Mouse (Mus musculus) left cerebral cortex, postnatal 10 days (tissue): ENCODE measurements around the gene Gpr18. TPM values are rescaled to one million over a fixed set of nuclear protein-coding genes. Genes with fewer than 3 reads are reported as not detected.

ENCODE experiments used
- DNase-seq, 2 experiments: peaks; one replicate each; pipeline ENCODE4 v3.0.0; 2021 to 2022; ENCODE audit warnings: low spot score in 2 of 2, mixed read lengths in 1 of 2; ENCODE audit errors: extremely low spot score in 1 of 2
- intact Hi-C: fragments of 180-260 bp; cut with DNase I; formaldehyde crosslinking; loops from one replicate; pipeline ENCODE4 v1.15.1; 2025
- total RNA-seq, 2 experiments: library from RNA; stranded (reverse); gene quantifications; 2 replicates each; pipeline ENCODE4 v1.2.3; 2021

Gpr18 gene
- total RNA-seq, 2 experiments from 2014 or later = not detected

- intact Hi-C loops = no loop called here
- DNase-seq = no peak
Observed at GRCm38 (mm10) chr14:121872760-121873159, 42.8 kb downstream of the Gpr18 start.

DNA sequence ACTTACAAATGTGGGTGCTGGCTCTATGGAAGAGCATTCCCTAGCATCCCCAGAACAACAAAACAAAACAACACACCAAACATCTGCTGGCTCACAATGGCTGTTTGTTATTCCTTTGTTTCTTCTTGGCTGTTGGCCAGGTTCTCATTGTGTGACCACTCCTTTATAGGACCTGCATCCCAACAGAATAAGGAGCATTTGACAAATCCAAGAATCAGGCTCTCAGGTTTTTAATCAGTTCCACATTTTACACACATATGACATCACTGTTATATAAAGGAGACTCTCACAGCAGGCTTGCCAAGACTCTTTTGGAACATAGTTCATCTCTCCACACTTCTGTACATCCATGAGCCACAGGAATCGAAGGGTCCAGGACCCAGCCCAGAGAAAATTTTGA, 46.5 kb downstream of the Gpr18 start:
- DNase-seq = peak in 1 of 2 experiments; percentile 20
- intact Hi-C loops = loop anchor here (5.0 kb wide), 1 partner anchor 53 kb away; no protein-coding TSS in a partner anchor

DNA sequence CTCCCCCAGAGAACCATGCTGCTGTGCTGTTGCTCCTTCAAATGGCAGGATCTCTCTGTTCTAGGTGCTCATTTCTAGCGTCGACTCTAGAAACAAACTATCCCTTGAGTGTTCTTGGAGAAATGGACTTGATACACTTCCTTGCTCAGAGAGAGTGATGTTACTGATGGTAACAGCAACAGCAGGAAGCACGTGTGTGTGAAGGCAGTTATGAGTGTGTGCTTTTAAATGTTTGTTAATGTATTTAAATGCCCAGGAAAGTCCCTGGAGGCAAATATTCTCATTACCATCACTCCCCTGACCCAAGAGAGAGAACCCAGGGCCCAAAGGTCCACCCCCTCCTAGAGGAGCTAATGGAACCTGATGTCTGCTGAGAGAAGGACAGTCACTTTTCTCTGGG, 49.0 kb downstream of the Gpr18 start:
- intact Hi-C loops = loop anchor here (5.0 kb wide), 1 partner anchor 56 kb away; no protein-coding TSS in a partner anchor

GRCm38 (mm10) chr14:121865162-121865561, 50.4 kb downstream of the Gpr18 start:
- intact Hi-C loops = loop anchor here (5.0 kb wide), 1 partner anchor 57 kb away; no protein-coding TSS in a partner anchor
- DNase-seq = peak; percentile 38 to 77

More for the DNA sequence above, 49.0 kb downstream of the Gpr18 start:
- DNase-seq = no peak

Other genes starting within 250 kb of the Gpr18 start
- gene Dock9, start 117.9 kb downstream of the Gpr18 start, total RNA-seq = 100 to 1,000 TPM; 181 to 185 TPM
- gene Ubac2, start 37.2 kb downstream of the Gpr18 start, total RNA-seq = 10 to 100 TPM; 27.3 to 30.3 TPM
- 1 to 10 TPM; 1.0 to 1.1 TPM for gene Gpr183, start 49.4 kb upstream of the Gpr18 start, total RNA-seq
- under 1 TPM in 1 of 2 experiments, not detected in 1; 0.39 TPM for gene Timm8a2, start 118.9 kb upstream of the Gpr18 start, total RNA-seq
- 10 to 100 TPM; 81.5 to 83.4 TPM for gene Tm9sf2, start 191.3 kb upstream of the Gpr18 start, total RNA-seq